Mouse (Mus musculus): ENCODE results near the gene Tns1.

DNA sequence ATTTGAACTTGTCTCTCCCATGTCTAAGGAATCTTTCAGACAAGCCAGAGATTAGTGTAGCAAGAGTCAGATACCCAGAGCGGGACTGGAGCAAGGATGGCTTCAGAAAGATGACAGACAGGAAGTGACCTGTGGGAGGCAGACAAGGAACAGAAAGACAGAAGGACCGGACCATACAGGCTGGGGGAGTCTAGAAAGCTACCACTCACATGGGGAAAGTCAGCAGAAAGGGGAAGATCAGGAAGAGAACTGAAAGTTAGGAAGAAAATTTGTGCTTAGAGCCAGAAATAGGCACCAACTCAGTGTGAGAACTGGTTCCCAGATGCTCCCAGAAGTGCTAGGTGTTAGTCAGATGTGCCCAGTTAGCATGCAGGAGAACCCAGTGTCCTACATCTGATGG is 71.2 kb downstream of the Tns1 start:
- TF ChIP-seq CTCF (IDR thresholded peaks at IDR 0.05; ENCODE audit: insufficient read depth, low read depth, low read length) (no peak), POLR2A (IDR thresholded peaks at IDR 0.05; ENCODE audit: insufficient read depth, low read depth, low read length) (no peak)
